Mouse (Mus musculus): ENCODE data around the gene Eri2.

Eri2 gene

GRCm38 (mm10) chr7:119793586-119794250 is at the start of gene Eri2, which contains the start of gene Rexo5:
TSS of gene Eri2 (minus strand) at chr7:119794058.
TSS of gene Rexo5 (plus strand) at chr7:119794006.
- DNase-seq: peak; percentile 94

GRCm38 (mm10) chr7:119841820-119842449 is 48.1 kb upstream of the Eri2 start:
- no peak for DNase-seq

GRCm38 (mm10) chr7:119835996-119836777 is 42.3 kb upstream of the Eri2 start:
- no peak for DNase-seq

GRCm38 (mm10) chr7:119835371-119835770 is 41.5 kb upstream of the Eri2 start:
- DNase-seq: no peak

- DNase-seq: no peak
Measured at GRCm38 (mm10) chr7:119808723-119809122, 14.9 kb upstream of the Eri2 start.

- no peak for DNase-seq
Measured at GRCm38 (mm10) chr7:119807396-119807795, 13.5 kb upstream of the Eri2 start.

- no peak for DNase-seq
Measured at GRCm38 (mm10) chr7:119800991-119801390, 7.1 kb upstream of the Eri2 start.

- no peak for DNase-seq
Measured at GRCm38 (mm10) chr7:119800488-119800887, 6.6 kb upstream of the Eri2 start.

- no peak for DNase-seq
Measured at GRCm38 (mm10) chr7:119795311-119795710, 1.5 kb upstream of the Eri2 start.

- DNase-seq: no peak
Measured at GRCm38 (mm10) chr7:119794251-119794638, 387 bp upstream of the Eri2 start.

- no peak for DNase-seq
Measured at GRCm38 (mm10) chr7:119789024-119789423, 4.8 kb downstream of the Eri2 start.

- no peak for DNase-seq
Measured at GRCm38 (mm10) chr7:119784908-119785307, 8.9 kb downstream of the Eri2 start.

GRCm38 (mm10) chr7:119783453-119783852 is 10.4 kb downstream of the Eri2 start:
- DNase-seq: peak; percentile 34

- no peak for DNase-seq
Measured at GRCm38 (mm10) chr7:119769895-119770294, 24.0 kb downstream of the Eri2 start.

- no peak for DNase-seq
Measured at GRCm38 (mm10) chr7:119766996-119767395, 26.9 kb downstream of the Eri2 start.

- DNase-seq: no peak
Measured at GRCm38 (mm10) chr7:119764377-119764776, 29.5 kb downstream of the Eri2 start.

- no peak for DNase-seq
Measured at GRCm38 (mm10) chr7:119762166-119762697, 31.6 kb downstream of the Eri2 start.

GRCm38 (mm10) chr7:119760527-119760951 is 33.3 kb downstream of the Eri2 start, which contains the start of gene Acsm3:
TSS of gene Acsm3 (plus strand) at chr7:119760923.
- DNase-seq: no peak

- DNase-seq: no peak
Measured at GRCm38 (mm10) chr7:119753696-119754095, 40.2 kb downstream of the Eri2 start.

GRCm38 (mm10) chr7:119749942-119750341 is 43.9 kb downstream of the Eri2 start:
- DNase-seq: no peak

GRCm38 (mm10) chr7:119748761-119749160 is 45.1 kb downstream of the Eri2 start:
- no peak for DNase-seq

GRCm38 (mm10) chr7:119745869-119746268 is 48.0 kb downstream of the Eri2 start:
- no peak for DNase-seq

- peak; percentile 2 for DNase-seq
Measured at GRCm38 (mm10) chr7:119744321-119744720, 49.5 kb downstream of the Eri2 start.

All from lung, postnatal 10 days (tissue).